Mouse (Mus musculus) kidney, postnatal 10 days (tissue): ENCODE results near the gene Ism1.

Source experiments
- DNase-seq: peaks from one replicate; pipeline ENCODE4 v3.0.0; 2021; ENCODE audit warnings: mixed read lengths

Gene Ism1

GRCm38 (mm10) chr2:139717772-139718171 lies 39.8 kb downstream of the Ism1 start:
- no peak for DNase-seq

- DNase-seq, result peak; percentile 80
Observed at GRCm38 (mm10) chr2:139722700-139723099, 44.7 kb downstream of the Ism1 start.

- no peak for DNase-seq
Observed at GRCm38 (mm10) chr2:139723304-139723703, 45.3 kb downstream of the Ism1 start.

GRCm38 (mm10) chr2:139724202-139724838 lies 46.3 kb downstream of the Ism1 start:
- no peak for DNase-seq

GRCm38 (mm10) chr2:139725328-139725727 lies 47.4 kb downstream of the Ism1 start:
- DNase-seq, result no peak

- no peak for DNase-seq
Observed at GRCm38 (mm10) chr2:139728060-139728459, 50.1 kb downstream of the Ism1 start.

- DNase-seq, result no peak
Observed at GRCm38 (mm10) chr2:139729377-139729776, 51.4 kb downstream of the Ism1 start.

- no peak for DNase-seq
Observed at GRCm38 (mm10) chr2:139742381-139742780, 64.4 kb downstream of the Ism1 start.

GRCm38 (mm10) chr2:139757021-139757420 lies 79.0 kb downstream of the Ism1 start:
- no peak for DNase-seq

- DNase-seq, result no peak
Observed at GRCm38 (mm10) chr2:139757456-139757855, 79.5 kb downstream of the Ism1 start.

- DNase-seq, result no peak
Observed at GRCm38 (mm10) chr2:139764355-139764754, 86.4 kb downstream of the Ism1 start.

GRCm38 (mm10) chr2:139774949-139775570 lies 97.1 kb downstream of the Ism1 start:
- no peak for DNase-seq

- DNase-seq, result no peak
Observed at GRCm38 (mm10) chr2:139776644-139777043, 98.7 kb downstream of the Ism1 start.

- DNase-seq, result peak; percentile 20
Observed at GRCm38 (mm10) chr2:139778283-139778682, 100.3 kb downstream of the Ism1 start.

GRCm38 (mm10) chr2:139783318-139783850 lies 105.4 kb downstream of the Ism1 start:
- no peak for DNase-seq

- DNase-seq, result no peak
Observed at GRCm38 (mm10) chr2:139784465-139784864, 106.5 kb downstream of the Ism1 start.

GRCm38 (mm10) chr2:139784946-139785345 lies 107.0 kb downstream of the Ism1 start:
- no peak for DNase-seq

GRCm38 (mm10) chr2:139788658-139789057 lies 110.7 kb downstream of the Ism1 start:
- DNase-seq, result no peak

- no peak for DNase-seq
Observed at GRCm38 (mm10) chr2:139792345-139793120, 114.6 kb downstream of the Ism1 start.

GRCm38 (mm10) chr2:139804041-139804440 lies 126.1 kb downstream of the Ism1 start:
- no peak for DNase-seq

- no peak for DNase-seq
Observed at GRCm38 (mm10) chr2:139807887-139808286, 129.9 kb downstream of the Ism1 start.
